Mouse (Mus musculus) intestine, embryonic 16.5 days (tissue): ENCODE measurements around the gene Coq9. TPM values are rescaled to one million over a fixed set of nuclear protein-coding genes. Genes with fewer than 3 reads are reported as not detected.

ENCODE experiments used
- ATAC-seq: fragments of 200-750 bp; cut with Nextera tagmentation; 2 replicates; pipeline ENCODE4 v1.8.0; 2017; ENCODE audit warnings: moderate TSS enrichment, moderate library complexity
- H3K27ac ChIP-seq: fragments of 300-500 bp; sonication (generic); 2 replicates; pipeline ENCODE4 v1.5.1; 2014; ENCODE audit warnings: mild to moderate bottlenecking, low read length
- H3K27me3 ChIP-seq: fragments of 300-500 bp; sonication (generic); replicated peaks from 2 replicates; pipeline ENCODE4 v1.6.1; 2014; ENCODE audit warnings: low read length, control low read depth, mixed read lengths; ENCODE audit not compliant: control insufficient read depth, insufficient read depth
- H3K36me3 ChIP-seq: fragments of 300-500 bp; sonication (generic); 2 replicates; pipeline ENCODE4 v1.6.1; 2014; ENCODE audit warnings: low read length, control low read depth; ENCODE audit not compliant: control insufficient read depth, insufficient read depth
- H3K4me1 ChIP-seq: fragments of 300-500 bp; sonication (generic); 2 replicates; pipeline ENCODE4 v1.6.1; 2014; ENCODE audit warnings: low read length, control low read depth, mixed read lengths; ENCODE audit not compliant: control insufficient read depth, insufficient read depth
- H3K4me2 ChIP-seq: fragments of 300-500 bp; sonication (generic); 2 replicates; pipeline ENCODE4 v1.6.1; 2014; ENCODE audit warnings: low read depth, low read length, control low read depth
- H3K4me3 ChIP-seq: fragments of 300-500 bp; sonication (generic); 2 replicates; pipeline ENCODE4 v1.5.1; 2014; ENCODE audit warnings: mild to moderate bottlenecking, low read length
- H3K9ac ChIP-seq: fragments of 300-500 bp; sonication (generic); 2 replicates; pipeline ENCODE4 v1.6.1; 2014; ENCODE audit warnings: low read depth, low read length
- H3K9me3 ChIP-seq: fragments of 300-500 bp; sonication (generic); 2 replicates; pipeline ENCODE4 v1.6.1; 2016; ENCODE audit warnings: low read length, control low read depth; ENCODE audit not compliant: control insufficient read depth
- WGBS: fragments of 180-500 bp; shearing (Covaris S2); extraction: QIAGEN DNeasy Blood & Tissue Kit; methylation state at CpG from one replicate; pipeline ENCODE4 v1.1.7; 2014; 5-methylcytosine and 5-hydroxymethylcytosine counted together
- polyA plus RNA-seq: library from polyadenylated mRNA; unstranded; fragments of >200 nt; fragmentation: Nextera tagmentation; extraction: Ambion mirVana; gene quantifications from 2 replicates; pipeline ENCODE4 v1.2.1, GENCODE M21; 2015

The Coq9 gene
- polyA plus RNA-seq, 1 experiment from 2014 or later, result 142 TPM

- no peak overlapping the region for H3K4me3 ChIP-seq
- H3K9ac ChIP-seq, result no peak overlapping the region
- H3K27me3 ChIP-seq, result no peaks in the 10 kb centered on the region
- ATAC-seq, result peak; percentile 30
- no peak overlapping the region for H3K27ac ChIP-seq
- peaks cover 4% of the 10 kb centered on the region; the same call in 1 of the 2 replicates for H3K4me1 ChIP-seq
- no peaks in the 10 kb centered on the region for H3K36me3 ChIP-seq
- no peaks in the 10 kb centered on the region for H3K9me3 ChIP-seq
- WGBS, result 34% methylated on average over 2 of the region's 2 CpGs
- H3K4me2 ChIP-seq, result no peak overlapping the region
Measured at GRCm38 (mm10) chr8:94892917-94893316, 54.8 kb downstream of the Coq9 start.

- WGBS, result 14% methylated on average over 11 of the region's 11 CpGs
- Histone ChIP-seq H3K27ac (peak overlapping the region; percentile 79), H3K9ac (peak overlapping the region; percentile 25; the same call in 1 of the 2 replicates), H3K4me2 (peak overlapping the region; percentile 46), H3K4me1 (peaks cover 41% of the 10 kb centered on the region), H3K27me3 (no peaks in the 10 kb centered on the region), H3K36me3 (no peaks in the 10 kb centered on the region), H3K9me3 (no peaks in the 10 kb centered on the region), H3K4me3 (peak overlapping the region; percentile 26)
- ATAC-seq, result peak; percentile 95
Measured at GRCm38 (mm10) chr8:94899262-94899661, 61.1 kb downstream of the Coq9 start.

GRCm38 (mm10) chr8:94900617-94901016, 62.5 kb downstream of the Coq9 start:
- H3K9ac ChIP-seq, result peak overlapping the region; percentile 55
- ATAC-seq, result no peak
- peak overlapping the region; percentile 15; the same call in 1 of the 2 replicates for H3K4me3 ChIP-seq
- 20% methylated on average over 6 of the region's 6 CpGs for WGBS
- H3K27ac ChIP-seq, result peak overlapping the region; percentile 80
- no peaks in the 10 kb centered on the region for H3K9me3 ChIP-seq
- H3K4me1 ChIP-seq, result peaks cover 49% of the 10 kb centered on the region
- H3K27me3 ChIP-seq, result no peaks in the 10 kb centered on the region
- H3K36me3 ChIP-seq, result no peaks in the 10 kb centered on the region; the same call in 1 of the 2 replicates
- H3K4me2 ChIP-seq, result peak overlapping the region; percentile 41

GRCm38 (mm10) chr8:94901031-94901430, 62.9 kb downstream of the Coq9 start:
- ATAC-seq, result peak; percentile 24
- WGBS, result 15% methylated on average over 5 of the region's 5 CpGs
- peak overlapping the region; percentile 41 for H3K4me2 ChIP-seq

GRCm38 (mm10) chr8:94903709-94904108, 65.6 kb downstream of the Coq9 start:
- Histone ChIP-seq H3K4me3 (no peak overlapping the region), H3K9me3 (no peaks in the 10 kb centered on the region), H3K36me3 (peaks cover 6% of the 10 kb centered on the region; the same call in 1 of the 2 replicates), H3K4me2 (no peak overlapping the region), H3K4me1 (peaks cover 52% of the 10 kb centered on the region), H3K27ac (no peak overlapping the region), H3K27me3 (no peaks in the 10 kb centered on the region), H3K9ac (no peak overlapping the region)
- WGBS, result 42% methylated on average over 12 of the region's 12 CpGs
- ATAC-seq, result no peak

More at GRCm38 (mm10) chr8:94901031-94901430, 62.9 kb downstream of the Coq9 start:
- H3K4me3 ChIP-seq, result peak overlapping the region; percentile 15; the same call in 1 of the 2 replicates
- H3K4me1 ChIP-seq, result peaks cover 52% of the 10 kb centered on the region
- H3K9me3 ChIP-seq, result no peaks in the 10 kb centered on the region
- H3K27me3 ChIP-seq, result no peaks in the 10 kb centered on the region
- H3K27ac ChIP-seq, result peak overlapping the region; percentile 80
- H3K9ac ChIP-seq, result peak overlapping the region; percentile 55
- H3K36me3 ChIP-seq, result peaks cover 4% of the 10 kb centered on the region; the same call in 1 of the 2 replicates

Other genes starting within 250 kb of the Coq9 start
- 27.9 and 29.5 TPM in 2 replicates for gene Rspry1, start 236.4 kb upstream of the Coq9 start, polyA plus RNA-seq
- gene Fam192a, start 236.3 kb upstream of the Coq9 start, polyA plus RNA-seq, result 50.7 and 56.4 TPM in 2 replicates
- 104 and 106 TPM in 2 replicates for gene Arl2bp, start 171.7 kb upstream of the Coq9 start, polyA plus RNA-seq
- 55.6 and 64.0 TPM in 2 replicates for gene Pllp, start 142.0 kb upstream of the Coq9 start, polyA plus RNA-seq
- gene Ccl22, start 92.7 kb upstream of the Coq9 start, polyA plus RNA-seq, result 0.10 TPM in 1 of 2 replicates, not detected in the other
- gene Cx3cl1, start 66.3 kb upstream of the Coq9 start, polyA plus RNA-seq, result 34.7 and 47.2 TPM in 2 replicates
- 0.29 and 1.3 TPM in 2 replicates for gene Ccl17, start 27.9 kb upstream of the Coq9 start, polyA plus RNA-seq
- 79.1 and 90.1 TPM in 2 replicates for gene Ciapin1, start within 50 bp of the Coq9 start, polyA plus RNA-seq
- gene Polr2c, start 19.1 kb downstream of the Coq9 start, polyA plus RNA-seq, result 117 and 133 TPM in 2 replicates
- 49.6 and 51.5 TPM in 2 replicates for gene Dok4, start 38.0 kb downstream of the Coq9 start, polyA plus RNA-seq
- 10.9 and 11.5 TPM in 2 replicates for gene Ccdc102a, start 79.8 kb downstream of the Coq9 start, polyA plus RNA-seq
- 1.6 and 2.8 TPM in 2 replicates for gene Adgrg5, start 85.4 kb downstream of the Coq9 start, polyA plus RNA-seq
- 24.4 and 26.8 TPM in 2 replicates for gene Adgrg1, start 136.4 kb downstream of the Coq9 start, polyA plus RNA-seq
- 3.0 and 3.6 TPM in 2 replicates for gene Adgrg3, start 179.4 kb downstream of the Coq9 start, polyA plus RNA-seq
- gene Drc7, start 216.8 kb downstream of the Coq9 start, polyA plus RNA-seq, result 0.07 TPM in 1 of 2 replicates, not detected in the other
- gene Katnb1, start 242.9 kb downstream of the Coq9 start, polyA plus RNA-seq, result 16.7 and 17.8 TPM in 2 replicates